In genomic region chr11:68954408-68954807, GRCm38 (mm10) we compare ENCODE assay signal across 8 mouse cellular contexts. TPM values are rescaled to one million over a fixed set of nuclear protein-coding genes. Genes with fewer than 3 reads are reported as not detected.
DNase-seq lines count a peak whose midpoint lies in the region; ATAC-seq and TF ChIP-seq lines count a peak whose summit lies in the region.

No protein-coding gene starts in this region.

- no peak for TF ChIP-seq RAD21 in CH12.LX (IDR thresholded peaks at IDR 0.05; ENCODE audit: low read depth, low read length)

- no peak for TF ChIP-seq POLR2A in CH12.LX (IDR thresholded peaks at IDR 0.05; ENCODE audit: low read depth, low read length)

- WGBS in heart, embryonic 15.5 days = 3% methylated on average over 17 of the region's 17 CpGs
- 14% methylated on average over 17 of the region's 17 CpGs for WGBS in macrophage (ENCODE audit: missing documents)

- dilution Hi-C loops in CH12.LX (cut with MboI; ENCODE audit: extremely low pct_ligation_motif_present, extremely low pct_unique_long_range_greater_than_20kb, low sequenced_read_pairs) = no loop called here

- TF ChIP-seq EP300 in CH12.LX (IDR thresholded peaks at IDR 0.05; ENCODE audit: low read length) = no peak

- DNase-seq in embryo, embryonic 9.5 days (ENCODE audit: extremely low spot score) = peak; percentile 33
- no peak for DNase-seq in embryo, embryonic 11 days
- no peak for DNase-seq in CH12.LX (ENCODE audit: extremely low read depth)
- DNase-seq in thymus, postnatal 4 days = no peak
- DNase-seq in left cerebral cortex, adult 11 months (ENCODE audit: low spot score) = no peak
- DNase-seq in B cell, adult 2 months = no peak

- H3K4me1 ChIP-seq in CH12.LX (ENCODE audit: control insufficient read depth in 1 of 2, insufficient read depth in 2 of 2) = peaks cover 0 to 9% of the 10 kb centered on the region in 2 experiments; a peak in 3 of 4 replicates
- H3K4me1 ChIP-seq in heart, embryonic 15.5 days (replicated peaks) = peaks cover 19% of the 10 kb centered on the region

- no peaks in the 10 kb centered on the region for H3K9me3 ChIP-seq in CH12.LX (replicated peaks; ENCODE audit: low read length)
- H3K9me3 ChIP-seq in heart, embryonic 15.5 days (replicated peaks) = no peaks in the 10 kb centered on the region

- H3K9ac ChIP-seq in CH12.LX (ENCODE audit: insufficient read depth, low read depth) = no peak overlapping the region
- peak overlapping the region; percentile 52 for H3K9ac ChIP-seq in heart, embryonic 15.5 days

- no peak overlapping the region for H3K4me3 ChIP-seq in CH12.LX (replicated peaks in 1 of 3; ENCODE audit: low read depth in 2 of 3, low read length in 2 of 3, poor library complexity in 1 of 3)
- H3K4me3 ChIP-seq in heart, embryonic 15.5 days = peak overlapping the region; percentile 52
- peak overlapping the region; percentile 9; the same call in 1 of the 2 replicates for H3K4me3 ChIP-seq in macrophage (ENCODE audit: inconsistent target)

- no peak for ATAC-seq in heart, embryonic 15.5 days (replicated peaks; ENCODE audit: insufficient number of reproducible peaks, insufficient read depth, low FRiP score, low read depth)

- TF ChIP-seq CTCF in CH12.LX (conservative IDR thresholded peaks at IDR 0.05 in 1 of 2, IDR thresholded peaks at IDR 0.05 in 1 of 2; ENCODE audit: low read depth in 2 of 2, low read length in 2 of 2) = no peak

- H3K79me2 ChIP-seq in CH12.LX (replicated peaks; ENCODE audit: control insufficient read depth, extremely low read depth, insufficient read depth, poor library complexity, severe bottlenecking) (no peaks in the 10 kb centered on the region), macrophage (ENCODE audit: inconsistent target) (no peaks in the 10 kb centered on the region)

- in situ Hi-C loops in CH12.LX (cut with MboI; ENCODE audit: low pct_ligation_motif_present, low pct_unique_long_range_greater_than_20kb, low sequenced_read_pairs) = no loop called here

- H3K4me2 ChIP-seq in CH12.LX (ENCODE audit: insufficient read depth, low read depth, poor library complexity, severe bottlenecking) = peak overlapping the region; percentile 70; the same call in 1 of the 2 replicates
- peak overlapping the region; percentile 84 for H3K4me2 ChIP-seq in heart, embryonic 15.5 days

- H3K27ac ChIP-seq in CH12.LX (ENCODE audit: insufficient read depth, low read depth) (no peak overlapping the region), macrophage (no peak overlapping the region)
- no peak overlapping the region for H3K27ac ChIP-seq in heart, embryonic 15.5 days

- no peaks in the 10 kb centered on the region for H3K36me3 ChIP-seq in CH12.LX (replicated peaks in 1 of 2; ENCODE audit: control insufficient read depth in 1 of 2, insufficient read depth in 1 of 2, low read length in 1 of 2)
- no peaks in the 10 kb centered on the region for H3K36me3 ChIP-seq in heart, embryonic 15.5 days
- H3K36me3 ChIP-seq in macrophage (ENCODE audit: inconsistent target) = no peaks in the 10 kb centered on the region

- peaks cover 27% of the 10 kb centered on the region for H3K27me3 ChIP-seq in CH12.LX (replicated peaks)
- H3K27me3 ChIP-seq in heart, embryonic 15.5 days = peaks cover 16% of the 10 kb centered on the region

TF ChIP-seq in CH12.LX, 34 proteins besides CTCF, POLR2A, EP300 and RAD21:
- TF ChIP-seq TCF12 (IDR thresholded peaks at IDR 0.05; ENCODE audit: low read depth, low read length) (no peak), ZMIZ1 (IDR thresholded peaks at IDR 0.05; ENCODE audit: low read depth, low read length) (no peak), CHD1 (IDR thresholded peaks at IDR 0.05; ENCODE audit: low read depth, low read length) (no peak), ELF1 (IDR thresholded peaks at IDR 0.05; ENCODE audit: low read depth, low read length) (no peak), SMC3 (IDR thresholded peaks at IDR 0.05; ENCODE audit: low read depth, low read length) (no peak), TBP (conservative IDR thresholded peaks at IDR 0.05; ENCODE audit: low read depth, low read length) (no peak), JUN (IDR thresholded peaks at IDR 0.05; ENCODE audit: insufficient read depth, low read depth, low read length) (no peak), POLR2AphosphoS2 (IDR thresholded peaks at IDR 0.05; ENCODE audit: low read depth, low read length) (no peak), CHD2 (IDR thresholded peaks at IDR 0.05; ENCODE audit: low read length) (no peak), NRF1 (IDR thresholded peaks at IDR 0.05; ENCODE audit: low read depth, low read length) (no peak), MAZ (IDR thresholded peaks at IDR 0.05; ENCODE audit: low read depth, low read length) (no peak), MAX (IDR thresholded peaks at IDR 0.05; ENCODE audit: low read length) (no peak), RCOR1 (conservative IDR thresholded peaks at IDR 0.05; ENCODE audit: low read depth, low read length) (no peak), ZNF384 (IDR thresholded peaks at IDR 0.05; ENCODE audit: low read depth, low read length) (no peak)

RNA-seq across cellular contexts. Expression of gene Arhgef15, which starts 2.9 kb away (rescaled TPM):
- 0.04 TPM in 1 of 2 replicates, not detected in the other for total RNA-seq in CH12.LX (2012; rRNA removed)
- not detected in 2 replicates for total RNA-seq in CH12.LX (2014; rRNA removed)
- 0.12 TPM in 1 of 2 replicates, not detected in the other for polyA plus RNA-seq in CH12.LX (2012; ENCODE audit: insufficient read length, low read depth)
- polyA plus RNA-seq in heart, embryonic 15.5 days (2015; fragmentation: Nextera tagmentation; extraction: Ambion mirVana) = 10.8 and 12.7 TPM in 2 replicates
- not detected for total RNA-seq in macrophage (2018; cell fraction: chromatin; rRNA removed)
- total RNA-seq in macrophage (2018; cell fraction: cytosol; rRNA removed) = not detected
- not detected for total RNA-seq in macrophage (2018; cell fraction: nucleus; rRNA removed)
- not detected in 3 replicates for polyA plus RNA-seq in macrophage (2018)

RNA-seq across cellular contexts. Expression of gene Slc25a35, which starts 13.5 kb away (rescaled TPM):
- total RNA-seq in CH12.LX (2012; rRNA removed) (1.6 and 3.9 TPM in 2 replicates), CH12.LX (2014; rRNA removed) (not detected in 2 replicates)
- polyA plus RNA-seq in CH12.LX (2012; ENCODE audit: insufficient read length, low read depth) (0.83 and 1.0 TPM in 2 replicates), macrophage (2018) (2.7 to 3.2 TPM (median 2.7 TPM) in 3 replicates)
- 2.0 and 2.2 TPM in 2 replicates for polyA plus RNA-seq in heart, embryonic 15.5 days (2015; fragmentation: Nextera tagmentation; extraction: Ambion mirVana)
- 1 to 10 TPM in 18 of 26 experiments, under 1 TPM in 6, not detected in 2; 0.16 to 7.9 (median 2.2) TPM for total RNA-seq in macrophage (2018; cell fraction: chromatin; rRNA removed)
- 1 to 10 TPM; 1.5 to 5.1 (median 3.0) TPM for total RNA-seq in macrophage (2018; cell fraction: cytosol; rRNA removed)
- total RNA-seq in macrophage (2018; cell fraction: nucleus; rRNA removed) = 10 to 100 TPM in 1 of 26 experiments, 1 to 10 TPM in 21, under 1 TPM in 4; 0.31 to 13.4 (median 3.1) TPM

RNA-seq across cellular contexts. Expression of gene Rangrf, which starts 20.6 kb away (rescaled TPM):
- 106 and 160 TPM in 2 replicates for total RNA-seq in CH12.LX (2012; rRNA removed)
- total RNA-seq in CH12.LX (2014; rRNA removed) = 154 and 158 TPM in 2 replicates
- polyA plus RNA-seq in CH12.LX (2012; ENCODE audit: insufficient read length, low read depth) = 95.5 and 111 TPM in 2 replicates
- polyA plus RNA-seq in heart, embryonic 15.5 days (2015; fragmentation: Nextera tagmentation; extraction: Ambion mirVana) = 67.4 and 78.4 TPM in 2 replicates
- total RNA-seq in macrophage (2018; cell fraction: chromatin; rRNA removed) = 1 to 10 TPM in 1 of 26 experiments, not detected in 25; 3.0 TPM
- total RNA-seq in macrophage (2018; cell fraction: cytosol; rRNA removed) = 1 to 10 TPM; 1.1 to 3.7 (median 2.2) TPM
- 1 to 10 TPM in 4 of 26 experiments, under 1 TPM in 1, not detected in 21; 0.94 to 2.8 (median 2.1) TPM for total RNA-seq in macrophage (2018; cell fraction: nucleus; rRNA removed)
- polyA plus RNA-seq in macrophage (2018) = 2.4 to 11.2 TPM (median 3.4 TPM) in 3 replicates

RNA-seq across cellular contexts. Expression of gene Odf4, which starts 27.5 kb away (rescaled TPM):
- total RNA-seq in CH12.LX (2012; rRNA removed) = not detected in 2 replicates
- total RNA-seq in CH12.LX (2014; rRNA removed) = not detected in 2 replicates
- polyA plus RNA-seq in CH12.LX (2012; ENCODE audit: insufficient read length, low read depth) = not detected in 2 replicates
- polyA plus RNA-seq in heart, embryonic 15.5 days (2015; fragmentation: Nextera tagmentation; extraction: Ambion mirVana) = not detected in 2 replicates
- total RNA-seq in macrophage (2018; cell fraction: chromatin; rRNA removed) = not detected
- total RNA-seq in macrophage (2018; cell fraction: cytosol; rRNA removed) = not detected
- not detected for total RNA-seq in macrophage (2018; cell fraction: nucleus; rRNA removed)
- not detected in 3 replicates for polyA plus RNA-seq in macrophage (2018)

RNA-seq across cellular contexts. Expression of gene Rpl26, which starts 53.0 kb away (rescaled TPM):
- total RNA-seq in CH12.LX (2012; rRNA removed) = 6,137 and 6,551 TPM in 2 replicates
- 6,202 and 6,508 TPM in 2 replicates for total RNA-seq in CH12.LX (2014; rRNA removed)
- 3,408 and 4,622 TPM in 2 replicates for polyA plus RNA-seq in CH12.LX (2012; ENCODE audit: insufficient read length, low read depth)
- 507 and 557 TPM in 2 replicates for polyA plus RNA-seq in heart, embryonic 15.5 days (2015; fragmentation: Nextera tagmentation; extraction: Ambion mirVana)
- total RNA-seq in macrophage (2018; cell fraction: chromatin; rRNA removed) = 100 to 1,000 TPM in 1 of 26 experiments, 10 to 100 TPM in 25; 26.0 to 302 (median 43.7) TPM
- total RNA-seq in macrophage (2018; cell fraction: cytosol; rRNA removed) = 1,000 to 10,000 TPM in 18 of 26 experiments, 100 to 1,000 TPM in 8; 842 to 2,674 (median 1,214) TPM
- total RNA-seq in macrophage (2018; cell fraction: nucleus; rRNA removed) = 100 to 1,000 TPM in 25 of 26 experiments, 10 to 100 TPM in 1; 73.4 to 245 (median 147) TPM
- polyA plus RNA-seq in macrophage (2018) = 1,656 to 2,144 TPM (median 1,836 TPM) in 3 replicates

Comparison
In these comparisons a context has a peak if more than half of its experiments do, and no peak if none do; other contexts are left out.
1. H3K4me3 ChIP-seq: peak in heart, embryonic 15.5 days (single experiment) and macrophage (single experiment); none in CH12.LX (0 of 3).
2. RNA of gene Arhgef15, which starts 2.9 kb away (polyA plus RNA-seq): 10.8 to 12.7 TPM in heart, embryonic 15.5 days; 0.12 TPM in CH12.LX and not detected in macrophage; every median in the first group is over 10 times any median in the second.